Mouse (Mus musculus) embryo, embryonic 10 days (tissue): ENCODE results near the gene Syngr3.
"Not testable (repeated sequence)": the region's sequence is repeated elsewhere in the genome, so short reads cannot be mapped to it uniquely, and the experiment has no call there.

Experiments
- DNase-seq: peaks from one replicate; pipeline ENCODE4 v3.0.0-alpha.2; 2015; ENCODE audit warnings: low spot score

Gene Syngr3

DNA sequence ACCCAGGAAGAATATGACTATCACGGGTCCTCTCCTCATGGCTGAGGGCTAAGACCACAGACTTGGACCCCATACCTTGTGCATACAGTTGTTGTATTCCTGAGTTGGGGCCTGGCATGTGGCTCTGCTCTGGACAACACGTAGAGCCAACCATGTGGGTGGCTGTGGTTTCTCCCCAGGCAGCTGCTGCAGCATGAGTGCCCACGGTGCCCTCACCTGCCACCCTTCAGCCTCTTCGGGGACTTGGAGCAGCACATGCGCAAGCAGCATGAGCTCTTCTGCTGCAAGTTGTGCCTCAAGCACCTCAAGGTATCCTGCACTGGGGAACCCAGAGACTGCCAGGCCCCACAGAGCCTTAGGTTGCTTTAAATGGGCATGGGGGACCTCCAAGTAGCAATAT is 12.9 kb downstream of the Syngr3 start:
- no peak for DNase-seq

DNA sequence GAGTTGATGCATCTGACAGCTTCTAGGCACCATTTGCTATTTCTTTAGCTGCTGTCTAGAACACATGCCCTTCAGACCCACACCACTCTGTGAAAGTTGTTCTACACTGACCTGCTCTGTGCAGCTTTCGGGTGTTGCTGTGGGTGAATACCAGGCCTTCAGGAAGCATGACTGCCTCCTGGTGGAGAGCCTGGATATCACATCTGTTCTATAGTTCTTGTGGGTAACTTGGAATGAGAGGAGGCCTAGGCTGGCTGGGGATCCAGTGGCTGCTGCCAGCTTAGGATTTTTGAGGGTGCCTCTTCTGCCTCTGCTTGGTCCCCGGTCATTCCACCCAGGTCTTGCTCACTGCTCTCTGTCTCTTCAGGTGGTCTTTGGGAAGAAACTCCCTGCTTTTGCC is 13.6 kb downstream of the Syngr3 start:
- peak; percentile 82 for DNase-seq

GRCm38 (mm10) chr17:24674277-24674676 is 15.5 kb downstream of the Syngr3 start:
- DNase-seq: no peak

- DNase-seq: peak; percentile 39
Measured at GRCm38 (mm10) chr17:24672141-24672540, 17.6 kb downstream of the Syngr3 start.

DNA sequence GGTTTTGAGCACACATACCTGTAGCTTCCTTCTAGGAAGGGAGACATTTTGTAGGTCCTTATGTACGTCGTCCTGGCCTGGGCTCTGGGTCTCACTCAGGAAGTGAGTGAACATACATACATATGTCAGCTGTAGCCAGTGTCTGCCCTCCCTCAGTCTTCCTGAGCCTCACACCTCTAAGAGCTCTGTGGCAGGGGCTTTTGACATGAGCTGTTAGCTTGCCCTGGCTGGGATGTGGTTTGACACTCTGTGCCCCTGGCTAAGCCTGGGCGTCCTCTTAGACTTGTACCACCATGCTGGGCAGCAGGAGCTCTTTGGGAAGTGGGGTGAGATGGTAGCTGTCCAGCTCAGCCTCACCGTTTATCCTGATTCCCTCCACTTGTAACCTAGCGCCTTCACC is 18.4 kb downstream of the Syngr3 start:
- DNase-seq: no peak

- no peak for DNase-seq
Measured at GRCm38 (mm10) chr17:24670246-24670844, 19.4 kb downstream of the Syngr3 start.

GRCm38 (mm10) chr17:24669545-24670245 is 20.1 kb downstream of the Syngr3 start, which contains the start of gene Zfp598:
Gene Zfp598, plus strand, starts transcription at chr17:24669687.
- peak; percentile 93 for DNase-seq

DNA sequence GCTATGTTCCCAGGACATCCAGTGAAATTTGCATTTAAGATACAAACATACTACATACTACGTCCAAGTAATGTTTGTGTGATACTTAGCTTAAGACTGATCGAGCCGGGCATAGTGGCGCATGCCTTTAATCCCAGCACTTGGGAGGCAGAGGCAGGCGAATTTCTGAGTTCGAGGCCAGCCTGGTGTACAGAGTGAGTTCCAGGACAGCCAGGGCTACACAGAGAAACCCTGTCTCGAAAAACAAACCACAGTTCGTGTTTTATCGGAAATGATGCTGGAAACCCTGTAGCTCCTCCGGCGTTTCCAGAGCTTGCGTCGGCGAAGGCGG is 20.6 kb downstream of the Syngr3 start:
- not testable (repeated sequence) for DNase-seq

GRCm38 (mm10) chr17:24667416-24667815 is 22.3 kb downstream of the Syngr3 start:
- DNase-seq: peak; percentile 83

- DNase-seq: not testable (repeated sequence)
Measured at GRCm38 (mm10) chr17:24667011-24667410, 22.7 kb downstream of the Syngr3 start.

GRCm38 (mm10) chr17:24658017-24658758 is 31.6 kb downstream of the Syngr3 start, which contains the start of gene Npw:
Gene Npw, minus strand, starts transcription at chr17:24658457.
- DNase-seq: peak; percentile 34

- no peak for DNase-seq
Measured at GRCm38 (mm10) chr17:24654969-24655368, 34.8 kb downstream of the Syngr3 start.

DNA sequence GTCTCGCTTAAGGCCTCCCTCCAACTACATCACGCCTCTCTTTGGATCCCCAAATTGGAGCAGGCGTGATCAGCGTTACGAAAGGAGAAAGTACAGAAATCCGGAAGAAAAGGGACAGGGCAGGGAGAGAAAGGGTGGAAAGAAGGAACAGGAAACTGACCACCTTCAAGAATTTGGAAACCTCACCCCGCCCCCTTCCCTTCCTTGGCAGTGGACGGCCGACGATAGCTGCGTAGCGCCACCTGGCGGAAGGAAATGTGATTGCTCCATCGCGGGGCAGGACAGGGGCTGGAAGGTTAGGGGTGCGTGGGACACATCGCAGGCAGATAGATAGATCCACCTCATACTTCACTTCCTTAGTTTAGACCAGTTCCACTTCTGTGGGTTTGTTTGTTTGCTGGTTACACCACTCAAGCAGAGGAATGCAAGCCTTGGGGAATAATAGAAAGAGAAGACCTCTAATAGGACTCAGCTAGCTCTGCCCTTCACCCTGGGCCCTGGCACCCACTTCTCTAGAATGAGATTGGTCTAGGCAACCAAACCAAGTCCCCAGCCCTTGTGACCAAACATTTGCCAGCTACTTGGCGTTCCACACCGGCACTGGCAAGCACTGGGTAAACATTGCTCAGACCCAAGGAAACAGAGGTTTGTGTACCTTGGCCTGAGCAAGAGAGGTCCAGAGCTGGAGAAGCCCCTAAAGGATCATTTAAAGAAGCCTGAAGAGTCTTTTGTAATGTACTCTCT is 35.6 kb downstream of the Syngr3 start:
- DNase-seq: peak; percentile 90

GRCm38 (mm10) chr17:24651835-24652234 is 37.9 kb downstream of the Syngr3 start:
- no peak for DNase-seq

GRCm38 (mm10) chr17:24650766-24651165 is 39.0 kb downstream of the Syngr3 start:
- no peak for DNase-seq

GRCm38 (mm10) chr17:24650070-24650616 is 39.6 kb downstream of the Syngr3 start, which contains the start of gene Slc9a3r2:
Gene Slc9a3r2, minus strand, starts transcription at chr17:24650327.
- peak; percentile 72 for DNase-seq

GRCm38 (mm10) chr17:24649581-24650069 is 40.1 kb downstream of the Syngr3 start:
- no peak for DNase-seq

DNA sequence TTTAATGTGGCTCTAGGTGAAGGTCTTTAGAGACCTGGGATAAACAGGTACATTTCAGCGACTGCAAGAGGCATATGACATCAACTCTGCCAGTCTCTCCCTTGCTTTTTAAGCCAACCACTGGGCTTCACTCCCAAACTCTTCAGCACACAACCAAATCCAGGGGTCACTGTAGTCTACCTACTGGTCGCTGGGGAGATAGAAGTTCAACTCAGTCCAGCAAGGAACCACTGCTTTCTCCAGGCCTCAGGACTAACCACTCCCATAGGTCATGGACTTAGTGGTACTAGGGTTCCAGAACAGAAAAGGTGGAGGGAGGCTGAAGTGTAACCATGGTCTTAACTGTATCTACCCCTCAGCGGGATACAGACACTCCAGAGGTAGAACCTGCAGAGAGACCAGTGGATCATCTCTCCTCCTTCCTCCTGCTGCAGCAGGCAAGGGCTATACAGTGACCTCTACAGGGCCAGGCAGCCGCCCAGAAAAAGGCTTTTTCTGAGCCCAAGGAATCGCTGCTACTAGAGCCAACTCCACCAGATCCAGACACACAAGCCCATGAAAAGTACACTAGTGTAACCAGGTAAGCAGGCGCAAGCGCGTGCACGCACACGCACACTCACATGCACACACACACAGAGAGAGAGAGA is 40.9 kb downstream of the Syngr3 start:
- DNase-seq: no peak

DNA sequence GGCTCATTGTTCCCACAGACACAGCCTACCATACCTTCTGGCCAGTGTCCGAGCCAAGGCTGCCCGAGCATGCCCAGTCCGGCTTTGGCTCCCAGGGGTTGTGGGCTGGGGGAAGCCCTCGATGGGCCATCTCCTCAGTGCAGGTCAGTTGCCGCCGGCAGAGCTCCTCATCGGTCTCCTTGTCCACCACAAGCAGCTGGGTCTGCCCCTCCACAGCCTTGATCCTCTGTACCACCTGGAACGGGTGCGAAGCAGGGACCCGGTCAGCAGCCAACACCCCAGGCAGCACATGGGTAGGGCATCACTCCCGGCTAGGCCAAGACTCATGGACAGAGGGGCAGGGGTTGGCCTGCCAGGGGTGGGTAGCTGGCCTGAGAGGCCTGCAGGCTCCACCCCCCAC is 42.3 kb downstream of the Syngr3 start:
- DNase-seq: no peak

DNA sequence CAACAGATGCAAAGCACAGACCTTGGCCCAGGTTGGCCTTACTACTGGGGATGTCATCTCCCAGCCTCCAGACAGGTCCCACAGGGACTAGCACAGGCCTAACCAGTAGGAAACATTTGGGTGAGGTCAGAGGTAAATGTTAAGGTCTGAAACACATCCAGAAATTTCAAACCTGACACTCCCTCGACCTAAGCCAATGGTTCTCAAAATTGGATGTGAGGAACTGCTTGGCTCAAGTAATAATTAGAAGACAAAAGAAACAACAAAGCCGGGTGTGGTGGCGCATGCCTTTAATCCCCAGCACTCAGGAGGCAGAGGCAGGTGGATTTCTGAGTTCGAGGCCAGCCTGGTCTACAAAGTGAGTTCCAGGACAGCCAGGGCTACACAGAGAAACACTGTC is 43.4 kb downstream of the Syngr3 start:
- DNase-seq: no peak

GRCm38 (mm10) chr17:24645916-24646315 is 43.8 kb downstream of the Syngr3 start:
- no peak for DNase-seq
